Mouse (Mus musculus) 3T3-L1 (cell line): Measurements from ENCODE around the gene Rbpjl.

ENCODE experiments used
- DNase-seq: peaks from one replicate; pipeline ENCODE4 v3.0.0-alpha.2; 2015; ENCODE audit warnings: low read depth, low spot score

The Rbpjl gene

DNA sequence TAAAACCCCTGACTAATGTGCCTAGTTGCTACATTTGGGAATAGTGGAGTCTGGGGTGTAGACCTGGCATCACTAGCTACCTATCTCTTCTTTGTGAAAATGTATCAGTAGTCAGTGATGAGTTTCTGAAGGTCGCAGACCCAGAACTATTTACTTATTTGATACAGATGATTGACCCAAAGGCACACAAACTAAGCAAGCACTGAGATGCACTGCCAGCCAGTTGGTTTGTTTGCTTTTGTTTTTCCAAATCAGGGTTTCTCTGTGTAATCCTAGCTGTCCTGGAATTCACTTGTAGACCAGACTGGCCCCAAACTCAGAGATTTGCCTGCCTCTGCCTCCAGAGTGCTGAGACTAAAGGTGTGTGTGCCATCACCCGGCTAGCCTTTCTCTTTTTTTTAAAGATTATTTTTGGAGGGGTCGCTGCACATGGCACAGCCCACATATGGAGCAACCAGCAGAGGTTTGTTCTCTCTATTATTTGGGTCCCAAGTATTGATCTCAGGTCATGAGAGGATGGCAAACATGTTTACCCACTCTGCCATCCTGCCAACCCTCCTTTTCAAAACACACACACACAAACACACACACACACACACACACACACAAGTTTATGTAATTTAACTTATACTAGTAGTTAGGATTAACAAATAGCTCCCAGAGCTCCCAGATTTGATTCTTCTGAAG is 42.6 kb downstream of the Rbpjl start:
- DNase-seq, result no peak

GRCm38 (mm10) chr2:164446086-164446469 is 43.1 kb downstream of the Rbpjl start:
- DNase-seq, result no peak

- DNase-seq, result no peak
These were observed 45.2 kb downstream of the Rbpjl start for GRCm38 (mm10) chr2:164448140-164448539.

DNA sequence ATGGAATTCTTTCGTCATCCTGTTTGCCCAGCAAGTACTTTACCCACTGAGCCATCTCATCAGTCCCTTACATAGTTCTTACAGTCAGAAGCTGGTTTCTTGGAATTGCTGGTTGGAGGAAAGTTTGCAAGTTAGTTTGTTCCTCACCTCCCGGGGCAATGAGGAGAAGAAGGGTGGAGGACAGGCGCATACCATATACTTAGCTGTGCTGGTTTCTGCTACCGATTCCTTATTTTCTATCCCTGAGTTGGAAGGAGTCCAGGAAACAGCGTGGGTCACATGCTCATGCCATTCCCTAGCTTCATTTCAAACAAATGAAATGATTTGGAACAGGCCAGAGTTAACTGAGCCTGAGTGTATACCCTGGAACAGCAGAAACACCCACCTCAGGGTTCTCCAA is 46.0 kb downstream of the Rbpjl start:
- DNase-seq, result no peak

DNA sequence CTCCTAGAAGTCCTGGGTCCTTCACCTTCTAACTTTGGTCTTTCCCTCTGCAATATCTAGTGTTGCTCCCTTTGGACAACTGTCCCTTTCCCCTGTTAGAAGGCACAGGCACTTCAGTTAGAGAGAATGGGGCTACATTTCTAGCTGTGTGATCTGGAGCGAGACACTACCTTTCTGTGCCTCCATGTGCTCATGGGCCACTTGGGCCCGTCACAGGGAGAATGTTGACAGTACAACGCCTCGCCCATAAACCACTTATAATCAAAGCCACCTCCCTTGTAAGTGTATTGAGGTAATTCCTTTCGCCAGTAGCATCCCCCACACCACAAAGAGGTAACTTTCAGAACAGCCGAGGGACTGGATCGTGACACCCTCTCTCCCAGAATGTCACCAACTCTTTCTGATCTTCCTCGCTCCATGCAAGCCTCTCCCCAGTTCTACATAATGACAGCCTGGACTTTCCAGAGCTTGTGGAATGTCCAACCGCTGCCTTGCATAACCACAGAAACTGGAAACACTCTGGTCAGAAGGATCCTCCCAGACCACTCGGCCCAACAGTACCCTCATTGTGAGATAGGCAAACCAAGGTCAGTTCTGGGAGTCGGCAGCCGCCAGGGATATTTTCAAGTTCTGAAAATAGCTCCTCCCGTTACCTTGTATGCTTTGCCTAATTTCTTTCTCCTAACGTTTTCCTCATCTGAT is 46.6 kb downstream of the Rbpjl start:
- DNase-seq, result no peak

- no peak for DNase-seq
These were observed 49.2 kb downstream of the Rbpjl start for GRCm38 (mm10) chr2:164452000-164452676.

DNA sequence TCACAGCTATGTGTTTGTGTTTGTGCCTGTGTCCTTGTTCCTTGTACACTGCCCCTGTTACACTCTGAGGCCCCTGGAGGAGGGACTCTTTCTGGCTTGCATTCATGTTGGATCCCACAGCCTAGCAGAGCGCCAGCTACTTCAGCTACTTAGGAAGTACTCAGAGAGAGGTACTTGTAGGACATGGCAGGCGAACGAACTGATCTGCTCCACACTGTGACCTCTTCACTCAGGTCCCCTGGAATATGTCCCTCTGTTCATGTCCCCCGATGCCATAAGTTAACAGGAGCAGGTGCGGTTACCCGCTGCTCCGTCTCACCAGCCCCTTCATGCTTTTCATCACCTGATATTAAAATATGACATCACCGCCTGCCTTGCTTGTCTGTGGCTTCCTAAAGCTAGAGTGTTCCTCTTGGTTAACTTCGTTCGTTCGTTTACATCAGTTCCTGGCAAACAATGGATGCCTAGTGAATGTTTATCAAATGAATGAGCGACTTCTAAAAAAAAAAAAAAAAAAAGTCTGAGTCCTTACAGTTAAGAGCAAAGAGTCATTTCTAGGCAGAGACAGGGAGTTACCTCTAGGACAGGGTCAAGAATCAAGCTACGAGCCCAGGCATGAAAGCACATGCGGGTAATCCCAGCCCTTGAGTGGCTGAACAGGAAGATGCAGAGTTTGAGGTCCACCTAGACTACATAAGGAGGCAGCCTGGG is 50.3 kb downstream of the Rbpjl start:
- DNase-seq, result no peak

- DNase-seq, result no peak
These were observed 51.1 kb downstream of the Rbpjl start for GRCm38 (mm10) chr2:164453887-164454500.

DNA sequence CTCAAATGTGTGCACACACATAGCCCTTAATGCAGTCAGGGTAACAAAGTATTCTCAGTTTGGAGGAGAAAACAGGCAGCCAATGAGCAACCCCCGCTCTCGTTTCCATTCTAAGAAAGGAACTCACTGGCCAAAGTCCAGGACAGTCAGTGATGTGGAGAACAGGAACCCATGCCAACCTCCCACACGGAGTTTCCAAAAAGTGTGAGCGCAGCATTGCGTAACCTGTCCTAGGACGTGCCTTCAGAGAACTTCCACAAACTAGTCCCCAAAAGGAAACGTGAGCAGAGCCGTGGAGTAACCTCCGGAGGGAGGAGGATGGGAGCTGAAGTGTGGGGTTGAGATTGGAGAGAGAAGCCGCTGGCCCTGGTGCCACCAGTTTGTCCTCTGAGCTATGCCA is 51.9 kb downstream of the Rbpjl start:
- DNase-seq, result peak; percentile 96

DNA sequence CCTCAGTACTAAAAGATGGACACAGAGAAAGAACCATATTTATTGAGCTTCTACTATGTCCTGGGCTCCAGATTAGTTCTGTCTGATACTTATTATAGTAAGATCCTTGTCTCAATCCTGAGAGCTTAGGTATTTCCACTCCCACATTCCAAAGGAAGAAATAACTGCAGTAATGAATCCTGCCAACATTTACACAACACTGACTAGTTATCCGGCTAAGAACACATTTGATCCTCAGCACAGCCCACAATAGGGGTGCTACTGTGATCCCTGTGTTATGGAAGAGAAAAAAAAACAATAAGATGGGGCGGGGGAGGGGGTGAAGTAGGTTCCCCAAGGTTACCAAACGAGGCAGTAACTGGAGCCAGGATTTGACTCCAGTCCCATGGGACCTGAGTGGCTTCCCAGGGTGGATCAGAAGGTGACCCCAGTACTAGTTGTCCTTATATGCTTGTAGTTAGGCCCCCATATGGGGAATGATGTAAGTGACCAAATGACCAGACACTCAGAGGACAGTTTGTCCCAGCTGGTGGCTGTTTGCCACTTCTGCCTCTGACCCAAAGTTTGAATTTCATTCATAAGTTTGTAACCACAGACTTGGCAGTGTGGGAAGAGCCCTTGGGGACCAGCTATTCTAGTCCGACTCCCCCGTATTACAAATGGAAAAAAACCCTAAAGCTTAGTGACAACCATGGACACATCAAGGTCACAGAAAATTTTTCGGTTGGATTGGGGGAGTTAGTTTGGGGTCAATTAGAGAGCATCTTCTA is 52.7 kb downstream of the Rbpjl start:
- DNase-seq, result peak; percentile 87

GRCm38 (mm10) chr2:164456413-164456812 is 53.5 kb downstream of the Rbpjl start:
- peak; percentile 66 for DNase-seq

DNA sequence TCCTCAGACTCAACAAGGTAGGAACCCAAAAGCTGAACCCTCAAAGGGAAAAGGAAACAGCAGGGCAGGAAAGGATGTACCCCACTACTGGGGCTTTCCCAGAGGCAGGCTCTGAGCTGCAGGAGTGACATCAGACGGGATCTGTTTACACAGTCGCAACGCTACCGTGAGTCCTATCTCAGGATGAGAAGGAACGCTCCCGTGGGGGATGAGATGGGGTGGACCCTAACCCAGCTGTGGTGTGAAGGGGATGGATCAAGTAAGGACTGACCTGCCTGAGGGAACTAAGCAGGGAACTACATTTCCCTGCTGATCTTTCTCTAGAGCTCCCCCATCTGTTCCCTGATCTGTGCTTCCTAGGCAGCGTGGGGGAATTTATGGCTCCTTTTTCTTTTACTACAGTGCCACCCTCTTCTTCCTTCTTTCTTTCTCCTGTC is 53.9 kb downstream of the Rbpjl start, which contains the start of gene Sys1:
TSS of gene Sys1 (plus strand) at position 101 of the 437 bp plus-strand sequence.
- peak; percentile 69 for DNase-seq

DNA sequence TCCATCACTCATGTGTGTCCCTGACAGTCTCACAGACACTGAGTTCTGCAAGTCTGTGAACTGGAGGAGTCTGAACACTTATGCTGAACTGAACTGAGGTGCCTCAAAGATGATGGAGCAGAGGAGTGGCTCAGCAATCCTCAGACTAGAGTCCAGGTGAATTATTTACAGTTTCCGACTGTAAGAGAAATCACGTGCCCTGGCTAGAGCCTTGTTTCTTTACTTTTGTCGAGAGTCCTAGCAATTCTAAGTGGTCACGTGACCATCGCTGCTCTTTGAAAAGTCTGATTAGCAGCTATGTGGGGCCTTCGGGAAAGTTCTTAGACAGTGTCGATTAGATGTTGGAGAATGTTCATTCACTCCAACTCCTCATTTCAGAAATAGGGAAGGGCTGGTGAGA is 55.0 kb downstream of the Rbpjl start:
- DNase-seq, result no peak

- DNase-seq, result peak; percentile 69
These were observed 55.6 kb downstream of the Rbpjl start for GRCm38 (mm10) chr2:164458535-164458934.

DNA sequence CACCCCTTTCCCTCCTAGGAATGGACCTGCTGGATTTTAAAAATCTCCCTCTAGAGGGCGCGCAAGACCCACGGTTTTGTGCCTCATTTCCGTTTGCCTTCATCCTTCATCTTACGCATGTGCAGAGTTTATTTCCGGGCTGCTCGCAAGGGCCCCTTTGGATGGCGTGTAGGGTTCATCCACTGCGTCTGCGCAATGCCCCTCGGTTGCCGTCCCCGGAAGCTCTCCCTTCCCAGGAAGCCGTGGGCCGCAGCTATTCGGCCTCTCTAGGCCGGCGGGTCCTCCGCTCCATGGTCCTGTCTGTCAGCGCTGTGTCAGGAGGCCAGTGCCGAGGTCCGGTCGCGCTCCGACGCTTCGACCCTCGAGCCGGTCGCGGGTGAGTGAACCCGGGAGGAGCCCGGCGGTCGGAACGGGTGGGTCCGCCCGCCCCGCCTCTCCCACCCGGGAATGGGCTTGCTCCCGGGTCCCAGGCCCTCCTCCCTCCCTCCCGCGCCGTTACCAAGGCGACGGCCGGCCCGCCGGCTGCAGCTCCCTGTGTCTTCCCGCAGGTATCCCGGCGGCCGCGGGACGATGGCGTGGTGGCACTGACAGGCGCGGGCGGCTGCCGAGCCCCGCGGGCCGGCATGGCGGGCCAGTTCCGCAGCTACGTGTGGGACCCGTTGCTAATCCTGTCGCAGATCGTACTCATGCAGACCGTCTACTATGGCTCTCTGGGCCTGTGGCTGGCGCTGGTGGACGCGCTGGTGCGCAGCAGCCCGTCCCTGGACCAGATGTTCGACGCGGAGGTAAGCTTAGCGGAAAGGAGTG is 58.0 kb downstream of the Rbpjl start, which contains the start of gene Gm20458:
TSS of gene Gm20458 (plus strand) at position 223 of the 807 bp plus-strand sequence.
- peak; percentile 100 for DNase-seq
